Mouse (Mus musculus): ENCODE data around the gene Snx4.

DNA sequence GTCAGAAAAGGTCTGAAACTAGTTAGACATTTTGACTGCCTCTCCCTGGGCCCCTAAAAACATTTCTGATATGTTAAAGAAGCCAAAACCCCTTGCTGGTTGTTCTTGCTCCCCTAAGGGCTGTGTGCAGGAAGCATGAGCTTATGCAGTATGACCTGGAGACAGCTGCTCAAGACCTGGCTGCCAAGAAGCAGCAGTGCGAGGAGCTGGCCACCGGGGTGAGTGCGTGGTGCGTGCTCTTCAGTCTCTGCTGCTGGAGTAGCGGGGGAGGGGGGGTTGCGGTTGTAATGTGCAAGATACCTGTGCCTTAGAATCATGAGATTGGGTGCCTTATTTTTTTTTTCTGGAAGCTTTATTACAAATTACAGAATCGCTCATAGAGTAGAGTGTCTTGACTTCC is 38.7 kb downstream of the Snx4 start:
- TF ChIP-seq POLR2A (IDR thresholded peaks at IDR 0.05; ENCODE audit: insufficient read depth, low read depth, low read length) (no peak), CTCF (IDR thresholded peaks at IDR 0.05) (no peak), EP300 (IDR thresholded peaks at IDR 0.05; ENCODE audit: insufficient read depth, low read depth, low read length) (no peak)
